Mouse (Mus musculus) olfactory bulb, adult 2 months (tissue): ENCODE measurements around the gene Vars. TPM values are rescaled to one million over a fixed set of nuclear protein-coding genes. Genes with fewer than 3 reads are reported as not detected.
A peak's percentile ranks its signal among the peaks of the same experiment; 100 is the strongest.
"Not testable (repeated sequence)": the region's sequence is repeated elsewhere in the genome, so short reads cannot be mapped to it uniquely, and the experiment has no call there.

Experiments used
- H3K27ac ChIP-seq: fragments of 200-500 bp; 2 replicates; pipeline ENCODE4 v1.5.1; 2012; ENCODE audit warnings: low read depth, low read length; ENCODE audit not compliant: insufficient read depth
- H3K4me1 ChIP-seq: fragments of 200-500 bp; 2 replicates; pipeline ENCODE4 v1.6.1; 2012; ENCODE audit warnings: low read length; ENCODE audit not compliant: control insufficient read depth, insufficient read depth
- H3K4me3 ChIP-seq: fragments of 200-500 bp; 2 replicates; pipeline ENCODE4 v1.5.1; 2012; ENCODE audit warnings: mild to moderate bottlenecking, low read depth, low read length, moderate library complexity; ENCODE audit not compliant: insufficient read depth
- CTCF ChIP-seq: fragments of 200-500 bp; IDR thresholded peaks from 2 replicates; pipeline ENCODE4 v1.5.1; 2012; ENCODE audit warnings: low read depth, mild to moderate bottlenecking, low read length, moderate library complexity; ENCODE audit not compliant: insufficient read depth
- POLR2A ChIP-seq: fragments of 200-500 bp; IDR thresholded peaks from 2 replicates; pipeline ENCODE4 v1.6.1; 2012; ENCODE audit warnings: mild to moderate bottlenecking, low read depth, low read length, moderate library complexity; ENCODE audit not compliant: insufficient read depth
- WGBS: fragments of 180-500 bp; shearing (Covaris S2); methylation state at CpG from one replicate; pipeline ENCODE4 v1.1.7; 2018; 5-methylcytosine and 5-hydroxymethylcytosine counted together
- polyA plus RNA-seq: library from polyadenylated mRNA; stranded (reverse); fragments of >200 nt; gene quantifications from 2 replicates; pipeline ENCODE4 v1.2.4, GENCODE M21; 2012; ENCODE audit warnings: low replicate concordance; ENCODE audit not compliant: missing spikeins, insufficient read depth, insufficient read length

The Vars gene
- polyA plus RNA-seq, 1 experiment: not detected

- Histone ChIP-seq H3K4me1 (peaks cover 10% of the 10 kb centered on the region), H3K27ac (no peak overlapping the region)
Measured at GRCm38 (mm10) chr17:35002153-35002865, 1.5 kb downstream of the Vars start.

GRCm38 (mm10) chr17:35003022-35003838 is 2.4 kb downstream of the Vars start:
- Histone ChIP-seq H3K27ac (no peak overlapping the region), H3K4me3 (no peak overlapping the region)
- TF ChIP-seq POLR2A (no peak), CTCF (no peak)

More at GRCm38 (mm10) chr17:35002153-35002865, 1.5 kb downstream of the Vars start:
- 6% methylated on average over 12 of the region's 12 CpGs for WGBS
- TF ChIP-seq POLR2A: no peak
- TF ChIP-seq CTCF: no peak
- peak overlapping the region; percentile 84 for H3K4me3 ChIP-seq

GRCm38 (mm10) chr17:35004075-35004717 is 3.4 kb downstream of the Vars start:
- whole genome bisulfite sequencing: 94% methylated on average over 17 of the region's 17 CpGs
- TF ChIP-seq CTCF (no peak), POLR2A (0 out of 2 replicates have a peak, but pooled peaks have one; percentile 9)
- Histone ChIP-seq H3K27ac (no peak overlapping the region), H3K4me1 (peaks cover 10% of the 10 kb centered on the region), H3K4me3 (no peak overlapping the region)

More at GRCm38 (mm10) chr17:35003022-35003838, 2.4 kb downstream of the Vars start:
- H3K4me1 ChIP-seq: peaks cover 10% of the 10 kb centered on the region
- WGBS: 73% methylated on average over 9 of the region's 9 CpGs

GRCm38 (mm10) chr17:35005158-35005557 is 4.4 kb downstream of the Vars start:
- Histone ChIP-seq H3K27ac (no peak overlapping the region), H3K4me3 (no peak overlapping the region), H3K4me1 (peaks cover 7% of the 10 kb centered on the region)
- no peak for TF ChIP-seq CTCF
- TF ChIP-seq POLR2A: no peak
- whole genome bisulfite sequencing: 96% methylated on average over 10 of the region's 10 CpGs

GRCm38 (mm10) chr17:35005902-35006301 is 5.1 kb downstream of the Vars start:
- WGBS: 95% methylated on average over 4 of the region's 5 CpGs
- H3K4me3 ChIP-seq, H3K27ac ChIP-seq, H3K4me1 ChIP-seq: not testable (repeated sequence)

- peaks cover 2% of the 10 kb centered on the region for H3K4me1 ChIP-seq
- no peak overlapping the region for H3K4me3 ChIP-seq
- TF ChIP-seq POLR2A (no peak), CTCF (no peak)
- no peak overlapping the region for H3K27ac ChIP-seq
- 93% methylated on average over 7 of the region's 7 CpGs for WGBS
Measured at GRCm38 (mm10) chr17:35007387-35007991, 6.7 kb downstream of the Vars start.

- no peak overlapping the region for H3K4me3 ChIP-seq
- 86% methylated on average over 7 of the region's 7 CpGs for WGBS
- TF ChIP-seq CTCF (no peak), POLR2A (no peak)
- no peak overlapping the region for H3K27ac ChIP-seq
- no peaks in the 10 kb centered on the region for H3K4me1 ChIP-seq
Measured at GRCm38 (mm10) chr17:35009586-35009985, 8.8 kb downstream of the Vars start.

- WGBS: 94% methylated on average over 8 of the region's 8 CpGs
Measured at GRCm38 (mm10) chr17:35011440-35011839, 10.7 kb downstream of the Vars start.

GRCm38 (mm10) chr17:35012430-35012829 is 11.6 kb downstream of the Vars start:
- no peak overlapping the region for H3K27ac ChIP-seq
- WGBS: 89% methylated on average over 13 of the region's 13 CpGs

More at GRCm38 (mm10) chr17:35011440-35011839, 10.7 kb downstream of the Vars start:
- Histone ChIP-seq H3K27ac (no peak overlapping the region), H3K4me3 (no peak overlapping the region), H3K4me1 (peaks cover 5% of the 10 kb centered on the region)
- no peak for TF ChIP-seq POLR2A

More at GRCm38 (mm10) chr17:35012430-35012829, 11.6 kb downstream of the Vars start:
- no peak overlapping the region for H3K4me3 ChIP-seq
- TF ChIP-seq POLR2A: no peak
- TF ChIP-seq CTCF: no peak
- H3K4me1 ChIP-seq: peaks cover 7% of the 10 kb centered on the region
